Comparison of ENCODE assay signal across 8 mouse cellular contexts in the genomic region with DNA sequence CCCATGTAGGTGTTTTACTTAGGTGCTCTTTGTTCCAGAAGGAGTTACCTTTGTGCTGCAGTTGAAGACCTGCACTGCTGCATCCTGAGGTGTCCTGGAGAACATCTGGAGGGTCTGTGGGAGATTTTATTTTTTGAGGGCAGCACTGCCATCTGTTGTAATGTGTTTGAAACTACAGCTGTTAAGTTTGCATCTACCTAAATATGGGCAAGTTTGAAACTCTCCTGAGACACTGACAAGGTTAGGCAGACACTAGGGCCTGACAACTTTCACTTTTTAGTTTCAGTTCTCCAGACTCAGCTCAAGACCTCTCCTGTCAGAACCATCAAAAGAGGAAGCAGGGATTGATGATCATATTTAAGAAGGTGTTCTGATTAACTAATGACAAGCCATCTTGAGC. TPM values are rescaled to one million over a fixed set of nuclear protein-coding genes. Genes with fewer than 3 reads are reported as not detected.
DNase-seq lines count a peak whose midpoint lies in the region; ATAC-seq and TF ChIP-seq lines count a peak whose summit lies in the region.

No protein-coding gene starts in this region.

- POLR2A ChIA-PET in Patski (lab: Charles Lee): interaction anchor here (1.1 kb wide), 1 partner anchor 362 kb away, joined by 5 read pairs; no protein-coding TSS in a partner anchor

- in situ Hi-C loops in Patski (cut with MboI; ENCODE audit: low pct_unique_long_range_greater_than_20kb): loop anchor here (5.0 kb wide), 2 partner anchors 378 to 528 kb away; no protein-coding TSS in a partner anchor

- H3K9ac ChIP-seq in hindbrain, postnatal 0 days (replicated peaks; ENCODE audit: low read length): no peak overlapping the region

- no peaks in the 10 kb centered on the region for H3K27me3 ChIP-seq in Patski
- H3K27me3 ChIP-seq in hindbrain, postnatal 0 days (ENCODE audit: insufficient read depth, low read length): no peaks in the 10 kb centered on the region

- peak; percentile 11 for DNase-seq in cerebellum, adult 9-10 months
- no peak for DNase-seq in cerebellum, postnatal 25 days
- DNase-seq in left cerebral cortex, postnatal 10 days (ENCODE audit: extremely low spot score in 1 of 2, low spot score in 2 of 2): peak; percentile 20 to 31
- no peak for DNase-seq in left cerebral cortex, adult 9 months (ENCODE audit: low spot score in 2 of 2)
- DNase-seq in Patski (ENCODE audit: low read depth, low spot score): no peak
- peak; percentile 79 for DNase-seq in hindbrain, postnatal 0 days (ENCODE audit: low spot score)
- peak; percentile 27 for DNase-seq in retina, postnatal 7 days (ENCODE audit: low read depth, low spot score)
- DNase-seq in frontal cortex, postnatal 25 days (ENCODE audit: low spot score in 2 of 2): no peak

- CTCF ChIA-PET in Patski (lab: Charles Lee): interaction anchor here (0.9 to 1.1 kb wide), 3 partner anchors 34 to 375 kb away, joined by 3 read pairs; no protein-coding TSS in a partner anchor

- intact Hi-C loops in left cerebral cortex, postnatal 10 days (cut with DNase I): loop anchor here (1.0 kb wide), 1 partner anchor 530 kb away; no protein-coding TSS in a partner anchor

- ATAC-seq in Patski: no peak
- ATAC-seq in hindbrain, postnatal 0 days: no peak

- H3K36me3 ChIP-seq in hindbrain, postnatal 0 days (ENCODE audit: insufficient read depth, low read length): no peaks in the 10 kb centered on the region

- H3K27ac ChIP-seq in hindbrain, postnatal 0 days: no peak overlapping the region

- no peaks in the 10 kb centered on the region for H3K4me1 ChIP-seq in hindbrain, postnatal 0 days (ENCODE audit: insufficient read depth, low read length)

- H3K4me2 ChIP-seq in hindbrain, postnatal 0 days (ENCODE audit: low read depth, low read length): no peak overlapping the region

- peak; percentile 73 for TF ChIP-seq CTCF in Patski (IDR thresholded peaks at IDR 0.05)
- TF ChIP-seq CTCF in hindbrain, postnatal 0 days (IDR thresholded peaks at IDR 0.05; ENCODE audit: low read depth): peak; percentile 67

- H3K4me3 ChIP-seq in hindbrain, postnatal 0 days (ENCODE audit: low read length): no peak overlapping the region

- H3K9me3 ChIP-seq in hindbrain, postnatal 0 days (ENCODE audit: low read length): no peaks in the 10 kb centered on the region

RNA-seq across cellular contexts. Expression of gene Arl4a, which starts 2.2 kb away (rescaled TPM):
- total RNA-seq in left cerebral cortex, postnatal 10 days (2021): 10 to 100 TPM; 64.0 to 65.3 TPM
- polyA plus RNA-seq in Patski (2021): 6.8 TPM
- 48.3 and 61.9 TPM in 2 replicates for total RNA-seq in hindbrain, postnatal 0 days (2014; rRNA removed)
- polyA plus RNA-seq in hindbrain, postnatal 0 days (2015; fragmentation: Nextera tagmentation; extraction: Ambion mirVana): 113 and 114 TPM in 2 replicates

Comparison
In these comparisons a context has a peak if more than half of its experiments do, and no peak if none do; other contexts are left out.
1. DNase-seq: peak in cerebellum, adult 9-10 months (single experiment), left cerebral cortex, postnatal 10 days (2 of 2), hindbrain, postnatal 0 days (single experiment) and retina, postnatal 7 days (single experiment); none in cerebellum, postnatal 25 days (0 of 2), left cerebral cortex, adult 9 months (0 of 2), Patski (single experiment) and frontal cortex, postnatal 25 days (0 of 2).